8 mouse cellular contexts compared by ENCODE assay signal in the genomic region with DNA sequence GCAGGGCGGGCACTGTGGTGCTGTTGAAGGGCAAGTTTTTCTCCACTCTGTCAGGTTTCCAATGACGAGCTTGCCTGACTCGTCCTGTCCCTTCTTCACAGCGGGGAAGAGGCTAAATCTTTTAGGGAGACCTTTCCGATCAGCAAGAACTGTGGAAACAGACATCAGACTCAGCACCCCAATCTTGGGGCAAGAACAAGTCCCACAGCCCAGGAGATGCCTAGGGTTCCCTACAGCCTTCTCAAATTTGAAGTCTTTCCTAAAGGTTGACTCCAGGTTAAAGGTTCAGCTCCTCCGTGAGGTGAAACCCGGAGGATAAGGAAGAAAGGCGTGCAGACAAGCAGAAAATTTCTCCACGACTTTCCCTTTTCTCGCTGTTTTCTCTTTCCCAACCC. TPM values are rescaled to one million over a fixed set of nuclear protein-coding genes. Genes with fewer than 3 reads are reported as not detected.
DNase-seq lines count a peak whose midpoint lies in the region; ATAC-seq and TF ChIP-seq lines count a peak whose summit lies in the region.

No protein-coding gene starts in this region.

- DNase-seq in gastrocnemius, adult 2 months, result no peak
- no peak for DNase-seq in gastrocnemius, adult 8-10 months (ENCODE audit: low spot score in 2 of 2)
- DNase-seq in 3T3-L1 (ENCODE audit: low read depth, low spot score), result peak; percentile 40
- no peak for DNase-seq in forebrain, embryonic 14.5 days (ENCODE audit: low spot score)
- DNase-seq in liver, embryonic 14.5 days (ENCODE audit: low read depth in 3 of 3, low spot score in 3 of 3), result no peak
- DNase-seq in layer of hippocampus, adult 8-10 months (ENCODE audit: low spot score in 2 of 2), result no peak
- DNase-seq in embryo, embryonic 10.5 days (ENCODE audit: low spot score), result no peak
- DNase-seq in thymus, postnatal 0 days (ENCODE audit: low spot score), result no peak

- no peak for TF ChIP-seq EP300 in liver, embryonic 14.5 days (IDR thresholded peaks at IDR 0.05; ENCODE audit: low read depth)

- no peaks in the 10 kb centered on the region for H3K27me3 ChIP-seq in forebrain, embryonic 14.5 days (replicated peaks; ENCODE audit: control insufficient read depth, insufficient read depth, low read length)
- H3K27me3 ChIP-seq in liver, embryonic 14.5 days (ENCODE audit: control insufficient read depth, insufficient read depth, low read length), result peaks cover 17% of the 10 kb centered on the region

- H3K4me3 ChIP-seq in gastrocnemius, adult 2 months, result peak overlapping the region; percentile 71
- peak overlapping the region; percentile 40 for H3K4me3 ChIP-seq in forebrain, embryonic 14.5 days (ENCODE audit: low read depth, low read length)
- peak overlapping the region in 1 of 2 experiments; percentile 43; a peak in 2 of 4 replicates for H3K4me3 ChIP-seq in liver, embryonic 14.5 days (ENCODE audit: insufficient read depth in 1 of 2, low read depth in 2 of 2, low read length in 2 of 2)

- H3K9me3 ChIP-seq in forebrain, embryonic 14.5 days (replicated peaks; ENCODE audit: control insufficient read depth, low read length), result no peaks in the 10 kb centered on the region
- no peaks in the 10 kb centered on the region for H3K9me3 ChIP-seq in liver, embryonic 14.5 days (ENCODE audit: control insufficient read depth, low read length)

- peak overlapping the region; percentile 76 for H3K4me2 ChIP-seq in forebrain, embryonic 14.5 days (ENCODE audit: low read length)
- peak overlapping the region; percentile 64 for H3K4me2 ChIP-seq in liver, embryonic 14.5 days (ENCODE audit: low read depth)

- peak overlapping the region; percentile 79 for H3K9ac ChIP-seq in forebrain, embryonic 14.5 days (ENCODE audit: low read length)
- H3K9ac ChIP-seq in liver, embryonic 14.5 days (replicated peaks), result no peak overlapping the region

- peaks cover 11% of the 10 kb centered on the region; the same call in 1 of the 2 replicates for H3K4me1 ChIP-seq in forebrain, embryonic 14.5 days (ENCODE audit: control insufficient read depth, insufficient read depth, low read length)
- H3K4me1 ChIP-seq in liver, embryonic 14.5 days (replicated peaks; ENCODE audit: control insufficient read depth in 2 of 2, insufficient read depth in 2 of 2, low read length in 1 of 2), result peaks cover 0 to 2% of the 10 kb centered on the region in 2 experiments; a peak in 1 of 4 replicates

- TF ChIP-seq CTCF in gastrocnemius, adult 2 months (IDR thresholded peaks at IDR 0.05), result no peak
- TF ChIP-seq CTCF in liver, embryonic 14.5 days (IDR thresholded peaks at IDR 0.05; ENCODE audit: low read depth), result no peak

- peak overlapping the region; percentile 84 for H3K27ac ChIP-seq in gastrocnemius, adult 2 months
- peak overlapping the region; percentile 95 for H3K27ac ChIP-seq in forebrain, embryonic 14.5 days (ENCODE audit: low read depth, low read length)
- no peak overlapping the region for H3K27ac ChIP-seq in liver, embryonic 14.5 days

- no peaks in the 10 kb centered on the region for H3K36me3 ChIP-seq in forebrain, embryonic 14.5 days (ENCODE audit: control insufficient read depth, insufficient read depth, low read length)
- no peaks in the 10 kb centered on the region for H3K36me3 ChIP-seq in liver, embryonic 14.5 days (replicated peaks; ENCODE audit: control insufficient read depth, insufficient read depth, low read depth)

- WGBS in forebrain, embryonic 14.5 days, result 3% methylated on average over 10 of the region's 10 CpGs
- 12% methylated on average over 10 of the region's 10 CpGs for WGBS in liver, embryonic 14.5 days (ENCODE audit: insufficient replicate concordance)

- intact Hi-C loops in gastrocnemius, adult 2 months (cut with DNase I), result no loop called here

- ATAC-seq in forebrain, embryonic 14.5 days, result peak; percentile 5; the same call in 1 of the 2 replicates
- no peak for ATAC-seq in liver, embryonic 14.5 days (ENCODE audit: insufficient read depth)

RNA-seq across cellular contexts. Expression of gene Nes, which starts 10.7 kb away (rescaled TPM):
- 10 to 100 TPM in 1 of 2 experiments, 1 to 10 TPM in 1; 9.1 to 17.2 TPM for total RNA-seq in gastrocnemius, adult 2 months (2021)
- total RNA-seq in gastrocnemius, adult 8-10 months (2022), result 10 to 100 TPM in 2 of 4 experiments, 1 to 10 TPM in 2; 8.7 to 18.0 (median 12.0) TPM
- 23.1 and 27.8 TPM in 2 replicates for polyA plus RNA-seq in forebrain, embryonic 14.5 days (2014; fragmentation: Nextera tagmentation; extraction: Ambion mirVana)
- polyA plus RNA-seq in liver, embryonic 14.5 days (2012; rRNA removed), result 0.78 and 1.1 TPM in 2 replicates
- 0.80 and 0.83 TPM in 2 replicates for polyA plus RNA-seq in liver, embryonic 14.5 days (2014; fragmentation: Nextera tagmentation; extraction: Ambion mirVana)
- total RNA-seq in layer of hippocampus, adult 8-10 months (2022), result 1 to 10 TPM; 4.9 to 6.5 (median 5.5) TPM
- 3.2 and 4.5 TPM in 2 replicates for polyA plus RNA-seq in thymus, postnatal 0 days (2015; fragmentation: Nextera tagmentation; extraction: Ambion mirVana)

RNA-seq across cellular contexts. Expression of gene Crabp2, which starts 11.7 kb away (rescaled TPM):
- total RNA-seq in gastrocnemius, adult 2 months (2021), result under 1 TPM in 1 of 2 experiments, not detected in 1; 0.42 TPM
- not detected for total RNA-seq in gastrocnemius, adult 8-10 months (2022)
- 32.8 and 35.9 TPM in 2 replicates for polyA plus RNA-seq in forebrain, embryonic 14.5 days (2014; fragmentation: Nextera tagmentation; extraction: Ambion mirVana)
- polyA plus RNA-seq in liver, embryonic 14.5 days (2012; rRNA removed), result 0.17 and 0.23 TPM in 2 replicates
- polyA plus RNA-seq in liver, embryonic 14.5 days (2014; fragmentation: Nextera tagmentation; extraction: Ambion mirVana), result 0.10 and 0.15 TPM in 2 replicates
- total RNA-seq in layer of hippocampus, adult 8-10 months (2022), result 1 to 10 TPM; 3.9 to 5.9 (median 4.7) TPM
- 35.5 and 38.1 TPM in 2 replicates for polyA plus RNA-seq in thymus, postnatal 0 days (2015; fragmentation: Nextera tagmentation; extraction: Ambion mirVana)

RNA-seq across cellular contexts. Expression of gene Rrnad1, which starts 29.7 kb away (rescaled TPM):
- total RNA-seq in gastrocnemius, adult 2 months (2021), result 1 to 10 TPM; 4.7 to 5.0 TPM
- 1 to 10 TPM; 2.4 to 4.1 (median 3.5) TPM for total RNA-seq in gastrocnemius, adult 8-10 months (2022)
- polyA plus RNA-seq in forebrain, embryonic 14.5 days (2014; fragmentation: Nextera tagmentation; extraction: Ambion mirVana), result 15.6 and 20.2 TPM in 2 replicates
- polyA plus RNA-seq in liver, embryonic 14.5 days (2012; rRNA removed), result 8.9 and 9.2 TPM in 2 replicates
- 3.5 and 3.6 TPM in 2 replicates for polyA plus RNA-seq in liver, embryonic 14.5 days (2014; fragmentation: Nextera tagmentation; extraction: Ambion mirVana)
- total RNA-seq in layer of hippocampus, adult 8-10 months (2022), result 10 to 100 TPM; 25.2 to 31.5 (median 26.2) TPM
- polyA plus RNA-seq in thymus, postnatal 0 days (2015; fragmentation: Nextera tagmentation; extraction: Ambion mirVana), result 15.7 and 16.6 TPM in 2 replicates

RNA-seq across cellular contexts. Expression of gene Isg20l2, which starts 30.1 kb away (rescaled TPM):
- 1 to 10 TPM; 7.6 to 8.1 TPM for total RNA-seq in gastrocnemius, adult 2 months (2021)
- total RNA-seq in gastrocnemius, adult 8-10 months (2022), result 1 to 10 TPM; 5.8 to 7.6 (median 7.2) TPM
- 17.9 and 20.0 TPM in 2 replicates for polyA plus RNA-seq in forebrain, embryonic 14.5 days (2014; fragmentation: Nextera tagmentation; extraction: Ambion mirVana)
- polyA plus RNA-seq in liver, embryonic 14.5 days (2012; rRNA removed), result 9.3 and 14.8 TPM in 2 replicates
- polyA plus RNA-seq in liver, embryonic 14.5 days (2014; fragmentation: Nextera tagmentation; extraction: Ambion mirVana), result 9.7 and 11.0 TPM in 2 replicates
- total RNA-seq in layer of hippocampus, adult 8-10 months (2022), result 10 to 100 TPM; 12.7 to 16.1 (median 15.1) TPM
- polyA plus RNA-seq in thymus, postnatal 0 days (2015; fragmentation: Nextera tagmentation; extraction: Ambion mirVana), result 58.9 and 61.4 TPM in 2 replicates

RNA-seq across cellular contexts. Expression of gene Bcan, which starts 39.8 kb away (rescaled TPM):
- not detected for total RNA-seq in gastrocnemius, adult 2 months (2021)
- total RNA-seq in gastrocnemius, adult 8-10 months (2022), result under 1 TPM in 1 of 4 experiments, not detected in 3; 0.15 TPM
- polyA plus RNA-seq in forebrain, embryonic 14.5 days (2014; fragmentation: Nextera tagmentation; extraction: Ambion mirVana), result 13.5 and 21.9 TPM in 2 replicates
- polyA plus RNA-seq in liver, embryonic 14.5 days (2012; rRNA removed), result 0.08 TPM in 1 of 2 replicates, not detected in the other
- polyA plus RNA-seq in liver, embryonic 14.5 days (2014; fragmentation: Nextera tagmentation; extraction: Ambion mirVana), result not detected in 2 replicates
- 100 to 1,000 TPM; 257 to 304 (median 278) TPM for total RNA-seq in layer of hippocampus, adult 8-10 months (2022)
- polyA plus RNA-seq in thymus, postnatal 0 days (2015; fragmentation: Nextera tagmentation; extraction: Ambion mirVana), result 0.23 and 0.27 TPM in 2 replicates

Comparison
In these comparisons a context has a peak if more than half of its experiments do, and no peak if none do; other contexts are left out.
1. RNA of gene Rrnad1, which starts 29.7 kb away (total RNA-seq): 25.2 to 31.5 TPM in layer of hippocampus, adult 8-10 months; 4.7 to 5.0 TPM in gastrocnemius, adult 2 months and 2.4 to 4.1 TPM in gastrocnemius, adult 8-10 months; every median in the first group is over 4 times any median in the second.